Mouse (Mus musculus): Measurements from ENCODE around the gene Gm20422.

DNA sequence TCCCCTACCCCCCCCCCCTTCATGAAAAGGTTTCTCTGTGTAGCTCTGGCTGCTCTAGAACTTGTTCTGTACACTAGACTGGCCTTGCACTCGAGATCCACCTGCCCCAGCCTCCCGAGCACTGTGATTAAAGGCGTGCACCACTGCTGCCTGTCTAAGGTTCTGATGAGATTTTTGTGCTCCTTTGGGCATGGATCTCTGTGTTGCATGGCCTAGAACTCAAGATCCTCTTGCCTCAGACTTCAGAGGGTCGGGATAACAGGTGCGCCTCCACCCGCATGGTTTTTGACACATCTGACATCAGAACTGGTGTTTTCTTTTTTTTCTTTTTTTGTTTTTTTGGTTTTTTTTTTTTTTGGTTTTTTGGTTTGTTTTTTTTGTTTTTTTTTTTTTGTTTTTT lies 29.9 kb upstream of the Gm20422 start:
- TF ChIP-seq POU5F1 (IDR thresholded peaks at IDR 0.05; ENCODE audit: borderline replicate concordance, low read length): no peak
- no peak for TF ChIP-seq CTCF (conservative IDR thresholded peaks at IDR 0.05; ENCODE audit: low read length)
- TF ChIP-seq NANOG (IDR thresholded peaks at IDR 0.05; ENCODE audit: borderline replicate concordance, low read length): no peak
